Mouse (Mus musculus) cerebellum, postnatal 25 days (tissue): ENCODE measurements at regions not wholly inside any gene's neighbourhood (a gene's known extent, or its start where the extent isn't known, plus 50 kb on each side); places are given as distances from the start of the nearest gene placed in this dataset.

ENCODE experiments used
- DNase-seq, 2 experiments: peaks; one replicate each; pipeline ENCODE4 v3.0.0; 2021; ENCODE audit warnings: mixed read lengths in 2 of 2

DNA sequence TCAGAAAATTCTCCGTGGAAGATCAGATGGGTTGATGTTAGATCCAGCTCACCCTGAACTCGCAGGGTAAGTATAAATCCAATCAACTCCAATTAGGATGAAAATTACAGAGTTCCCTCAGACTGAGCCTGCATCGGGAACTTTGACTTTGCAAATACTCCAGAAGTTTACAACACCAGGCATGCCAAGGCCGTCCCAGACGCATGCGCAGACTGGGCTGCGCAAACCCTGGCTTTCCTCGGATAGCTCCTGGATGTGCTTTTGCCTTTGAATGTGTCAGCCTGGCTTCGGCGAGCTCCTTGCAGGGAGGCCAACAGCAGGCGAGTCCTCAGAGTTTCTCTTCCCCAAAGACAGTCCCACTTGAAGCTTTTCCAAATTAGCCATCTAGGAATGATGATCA, 127.6 kb upstream of the Tbx3 start:
- DNase-seq, result no peak

- DNase-seq, result no peak
Observed at GRCm38 (mm10) chr5:119543716-119544115, 126.8 kb upstream of the Tbx3 start.

DNA sequence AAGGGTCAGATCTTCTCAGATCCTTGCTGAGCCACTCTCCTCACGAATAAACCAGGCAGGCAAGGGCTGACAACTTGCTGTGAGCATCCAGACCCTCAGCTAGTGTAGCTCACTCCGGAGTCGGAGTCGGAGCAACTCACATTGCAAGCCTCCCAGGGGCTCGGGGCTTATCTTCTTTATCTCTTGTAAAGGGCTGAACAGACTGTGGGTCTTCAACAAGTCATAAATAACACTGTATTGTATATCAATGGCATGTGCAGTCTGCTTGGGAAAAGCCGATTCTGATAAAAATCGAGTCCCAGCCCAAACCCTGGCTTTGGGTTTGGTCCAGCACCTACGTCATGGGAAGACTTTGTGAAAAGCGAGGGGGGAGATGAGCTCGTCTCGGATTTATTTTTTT, 125.8 kb upstream of the Tbx3 start:
- no peak for DNase-seq

DNA sequence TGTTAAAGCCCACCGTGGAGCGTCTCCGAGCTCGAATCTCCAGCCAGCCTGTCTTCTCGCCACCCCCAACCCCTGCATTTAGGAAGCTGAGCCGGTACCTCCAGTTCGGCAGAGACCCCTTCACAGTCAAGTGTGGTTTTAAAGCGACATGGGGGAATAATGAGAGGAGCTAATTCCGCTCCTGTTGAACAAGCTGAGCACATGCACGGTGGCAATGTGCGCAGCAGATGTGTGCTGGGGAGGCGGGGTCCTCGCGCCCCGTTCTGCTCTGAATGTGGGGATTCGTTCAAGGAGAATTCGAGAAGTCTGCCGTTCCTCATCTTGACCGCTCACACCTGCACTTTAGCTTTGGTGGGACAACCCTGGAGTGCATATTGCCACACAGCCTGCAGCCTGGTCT, 123.4 kb upstream of the Tbx3 start:
- DNase-seq, result no peak

- no peak for DNase-seq
Observed at GRCm38 (mm10) chr5:119550916-119551315, 119.6 kb upstream of the Tbx3 start.

- DNase-seq, result peak in 1 of 2 experiments; percentile 26
Observed at GRCm38 (mm10) chr5:119553469-119553868, 117.0 kb upstream of the Tbx3 start.

DNA sequence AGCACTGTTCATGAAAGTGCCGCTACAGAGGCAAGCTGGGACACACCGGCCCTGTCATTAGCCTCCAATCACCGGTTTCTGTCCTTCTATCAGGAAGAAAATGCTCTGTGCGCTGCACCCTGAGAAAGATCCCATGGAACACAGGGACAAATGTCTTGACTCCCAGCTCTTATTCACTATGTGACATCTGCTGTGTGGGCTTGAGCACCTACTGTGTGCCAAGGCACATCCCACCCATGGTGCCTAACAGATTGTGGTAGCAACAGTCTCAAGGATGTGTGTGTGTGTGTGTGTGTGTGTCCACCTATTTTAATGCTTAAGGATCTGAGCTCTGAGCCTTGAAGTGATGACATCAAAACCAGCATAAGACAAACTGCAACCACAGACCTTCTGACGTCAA, 113.4 kb upstream of the Tbx3 start:
- DNase-seq, result no peak

DNA sequence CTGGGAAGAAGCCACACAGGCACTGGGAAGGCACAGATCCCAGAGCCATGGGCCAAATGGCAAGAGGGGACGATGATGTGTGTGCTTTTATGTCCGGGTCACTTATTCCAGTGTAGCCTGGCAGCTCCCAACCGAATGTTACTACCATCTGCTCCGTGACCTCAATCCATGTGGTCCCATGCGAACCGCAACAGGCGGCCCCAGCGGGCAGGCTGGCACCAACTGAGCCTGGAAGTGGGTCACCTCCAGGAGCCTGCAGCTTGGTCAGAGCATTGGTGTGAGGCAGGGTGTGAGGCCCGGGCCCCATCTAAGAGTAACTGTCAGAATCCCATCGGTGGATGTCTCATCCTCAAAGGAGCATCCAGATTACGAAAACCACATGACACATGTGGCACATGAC, 110.8 kb upstream of the Tbx3 start:
- DNase-seq, result peak; percentile 37 to 46

GRCm38 (mm10) chr5:119560392-119560791, 110.1 kb upstream of the Tbx3 start:
- DNase-seq, result no peak

GRCm38 (mm10) chr5:119561531-119561930, 108.9 kb upstream of the Tbx3 start:
- DNase-seq, result no peak

- DNase-seq, result peak in 1 of 2 experiments; percentile 11
Observed at GRCm38 (mm10) chr5:119563510-119564351, 106.7 kb upstream of the Tbx3 start.

GRCm38 (mm10) chr5:119567639-119568038, 102.8 kb upstream of the Tbx3 start:
- DNase-seq, result no peak

- DNase-seq, result no peak
Observed at GRCm38 (mm10) chr5:119570054-119570453, 100.4 kb upstream of the Tbx3 start.

- DNase-seq, result no peak
Observed at GRCm38 (mm10) chr5:119571644-119572043, 98.8 kb upstream of the Tbx3 start.

- DNase-seq, result no peak
Observed at GRCm38 (mm10) chr5:119575124-119575523, 95.3 kb upstream of the Tbx3 start.

- no peak for DNase-seq
Observed at GRCm38 (mm10) chr5:119579288-119579687, 91.2 kb upstream of the Tbx3 start.

DNA sequence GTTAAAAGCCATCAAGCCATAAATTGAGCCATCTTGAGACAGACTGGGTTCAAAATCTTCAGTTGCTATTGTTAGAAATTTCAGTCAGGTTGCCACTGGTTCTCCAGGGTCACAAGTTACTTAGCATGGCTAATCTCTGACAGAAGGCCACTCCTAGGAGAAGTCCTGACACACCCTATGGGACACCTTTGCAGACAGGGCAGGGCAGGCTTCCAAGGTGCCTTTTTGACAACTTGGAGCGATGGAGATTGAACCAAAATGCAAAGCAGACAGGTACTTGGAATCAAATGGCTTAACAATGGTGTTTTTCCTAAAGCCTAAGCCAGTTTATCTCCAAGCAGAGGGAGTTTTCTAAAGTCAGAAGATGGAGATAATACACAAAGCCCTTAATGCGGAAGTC, 90.7 kb upstream of the Tbx3 start:
- no peak for DNase-seq

DNA sequence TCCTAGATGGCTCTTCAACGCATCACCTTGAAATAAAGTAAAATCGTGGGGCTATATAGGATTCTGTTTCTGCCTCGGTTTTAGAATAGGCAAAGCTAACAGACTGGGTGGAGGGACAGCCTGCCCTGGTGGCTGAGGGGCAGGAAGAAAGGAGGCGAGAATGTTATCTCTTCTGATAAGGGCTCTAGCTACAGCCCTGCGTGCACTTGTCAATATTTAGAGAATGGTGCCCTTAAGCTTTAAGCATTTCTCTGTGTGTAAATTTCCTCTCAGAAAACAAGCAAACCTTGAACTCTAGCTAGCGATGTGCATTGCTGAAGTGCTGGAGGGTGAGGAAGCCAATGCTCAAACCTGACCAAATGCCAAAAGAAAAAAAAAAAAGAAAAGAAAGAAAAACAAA, 90.1 kb upstream of the Tbx3 start:
- DNase-seq, result no peak

- DNase-seq, result no peak
Observed at GRCm38 (mm10) chr5:119580798-119581197, 89.7 kb upstream of the Tbx3 start.

DNA sequence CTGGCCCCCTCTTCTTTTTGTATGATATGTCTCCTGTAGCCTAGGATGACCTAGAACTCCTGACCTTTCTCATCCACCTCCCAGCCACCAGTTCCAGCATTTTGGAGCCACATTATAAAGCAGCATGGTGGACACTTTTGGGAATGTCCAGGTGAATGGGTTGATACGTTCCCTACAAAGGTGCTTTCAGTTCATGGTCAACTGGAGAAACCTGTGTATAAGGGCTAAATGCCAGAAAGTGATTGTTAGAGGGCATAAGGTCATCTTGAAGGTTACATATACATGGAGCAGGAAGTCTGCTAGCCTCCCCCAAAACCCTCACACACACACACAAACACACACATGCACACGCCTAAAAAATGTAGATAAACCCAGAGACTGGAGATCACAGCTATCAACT, 86.1 kb upstream of the Tbx3 start:
- DNase-seq, result no peak

DNA sequence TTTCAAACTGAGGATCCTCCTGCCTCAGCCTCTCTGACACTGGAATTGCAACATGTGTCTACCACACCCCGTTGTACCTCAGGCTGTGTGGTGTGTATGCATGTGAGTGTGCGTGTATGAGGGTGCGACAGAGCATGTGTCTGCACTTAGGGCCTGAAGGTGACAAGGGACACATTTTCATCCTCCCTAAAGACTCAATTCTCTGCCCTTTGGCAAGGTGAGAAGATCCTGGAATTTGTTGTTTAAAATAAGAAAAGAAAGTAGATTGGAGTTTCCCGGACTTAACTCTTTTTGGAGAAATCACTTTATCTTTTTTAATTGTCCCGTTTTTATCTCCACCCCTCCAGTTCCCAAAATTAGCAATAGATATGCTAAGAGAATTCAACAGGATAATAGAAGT, 85.6 kb upstream of the Tbx3 start:
- no peak for DNase-seq

DNA sequence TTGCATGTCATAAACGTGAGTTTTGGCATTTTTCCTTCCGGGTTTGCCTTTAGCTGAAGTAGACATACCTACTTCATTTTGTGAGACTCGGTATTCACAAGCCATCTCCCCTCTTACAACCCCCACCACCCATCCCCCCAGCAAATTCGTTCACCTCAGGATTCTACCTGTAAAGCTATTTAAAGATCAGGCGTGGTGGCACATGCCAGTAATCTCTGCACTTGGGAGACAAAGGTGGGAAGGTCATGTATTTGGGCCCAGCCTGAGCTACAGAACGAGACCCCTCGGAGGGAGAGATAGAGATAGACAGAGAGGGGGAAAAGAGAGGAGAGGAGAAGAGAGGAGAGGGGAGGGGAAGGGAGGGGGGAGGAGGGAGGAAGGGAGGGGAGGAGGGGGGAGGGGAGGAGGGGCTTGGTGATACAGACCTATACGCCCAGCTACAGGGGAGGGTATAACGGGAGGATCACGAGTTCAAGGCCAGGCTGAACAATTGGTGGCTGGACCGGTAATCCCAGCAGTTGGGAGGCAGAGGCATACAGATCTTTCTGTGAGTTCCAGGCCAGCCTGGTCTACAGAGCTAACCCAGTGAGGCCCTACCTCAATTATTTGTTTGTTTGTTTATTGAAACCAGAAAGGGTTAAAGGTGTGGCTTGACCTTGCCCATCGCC, 83.9 kb upstream of the Tbx3 start:
- no peak for DNase-seq

DNA sequence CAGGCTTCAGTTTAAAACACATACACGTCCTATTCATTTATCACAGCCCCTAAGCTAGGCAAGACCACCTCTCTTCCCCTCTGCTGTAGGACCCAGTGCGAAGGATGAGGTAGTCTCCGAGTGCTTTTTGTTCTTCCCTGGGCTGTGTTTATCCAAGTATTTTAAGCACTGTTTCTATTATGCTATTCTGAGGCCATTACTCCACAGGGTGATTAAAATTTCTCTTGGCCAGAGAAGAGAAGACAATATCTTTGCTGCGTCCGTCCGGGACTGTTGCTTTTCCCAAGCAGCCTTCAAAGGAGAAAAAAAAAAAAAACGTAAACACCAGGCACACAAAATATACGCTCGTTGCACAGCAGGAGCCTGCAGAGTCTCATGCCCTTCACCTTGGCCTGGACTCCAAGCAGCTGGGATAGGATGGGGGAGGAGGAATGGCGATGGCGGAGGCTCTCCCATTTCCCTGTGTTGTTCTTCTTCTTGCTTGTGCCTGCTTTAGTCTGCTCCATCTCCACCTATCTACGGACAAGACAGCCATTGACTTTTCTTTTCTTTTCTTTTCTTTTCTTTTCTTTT, 83.1 kb upstream of the Tbx3 start:
- DNase-seq, result no peak
